Mouse (Mus musculus) midbrain, embryonic 16.5 days (tissue): ENCODE results near the gene Zfpl1. TPM values are rescaled to one million over a fixed set of nuclear protein-coding genes. Genes with fewer than 3 reads are reported as not detected.
A peak's percentile ranks its signal among the peaks of the same experiment; 100 is the strongest.

Experiments
- ATAC-seq: fragments of 200-750 bp; cut with Nextera tagmentation; 2 replicates; pipeline ENCODE4 v1.8.0; 2017; ENCODE audit warnings: moderate TSS enrichment
- H3K27ac ChIP-seq: fragments of 300-500 bp; sonication (generic); 2 replicates; pipeline ENCODE4 v1.5.1; 2014; ENCODE audit warnings: mild to moderate bottlenecking, low read length, mixed read lengths
- H3K27me3 ChIP-seq: fragments of 300-500 bp; sonication (generic); 2 replicates; pipeline ENCODE4 v1.6.1; 2014; ENCODE audit warnings: low read depth, low read length, mixed read lengths; ENCODE audit not compliant: control insufficient read depth, insufficient read depth
- H3K36me3 ChIP-seq: fragments of 300-500 bp; sonication (generic); 2 replicates; pipeline ENCODE4 v1.6.1; 2014; ENCODE audit warnings: mild to moderate bottlenecking, low read length, moderate library complexity, mixed read lengths; ENCODE audit not compliant: control insufficient read depth, insufficient read depth
- H3K4me1 ChIP-seq: fragments of 300-500 bp; sonication (generic); 2 replicates; pipeline ENCODE4 v1.6.1; 2014; ENCODE audit warnings: mild to moderate bottlenecking, low read length, mixed read lengths; ENCODE audit not compliant: control insufficient read depth, insufficient read depth
- H3K4me2 ChIP-seq: fragments of 300-500 bp; sonication (generic); 2 replicates; pipeline ENCODE4 v1.6.1; 2014; ENCODE audit warnings: mild to moderate bottlenecking, low read length, mixed read lengths
- H3K4me3 ChIP-seq: fragments of 300-500 bp; sonication (generic); 2 replicates; pipeline ENCODE4 v1.5.1; 2014; ENCODE audit warnings: low read depth, mild to moderate bottlenecking, low read length, moderate library complexity, mixed read lengths
- H3K9ac ChIP-seq: fragments of 300-500 bp; sonication (generic); 2 replicates; pipeline ENCODE4 v1.6.1; 2014; ENCODE audit warnings: low read depth, low read length, mixed read lengths
- H3K9me3 ChIP-seq: fragments of 300-500 bp; sonication (generic); replicated peaks from 2 replicates; pipeline ENCODE4 v1.6.1; 2014; ENCODE audit warnings: mild to moderate bottlenecking, low read length, mixed read lengths; ENCODE audit not compliant: control insufficient read depth, poor library complexity, severe bottlenecking
- WGBS: fragments of 180-500 bp; shearing (Covaris S2); extraction: QIAGEN DNeasy Blood & Tissue Kit; methylation state at CpG from one replicate; pipeline ENCODE4 v1.1.7; 2014; 5-methylcytosine and 5-hydroxymethylcytosine counted together
- polyA plus RNA-seq: library from polyadenylated mRNA; unstranded; fragments of >200 nt; fragmentation: Nextera tagmentation; extraction: Ambion mirVana; gene quantifications from 2 replicates; pipeline ENCODE4 v1.2.1, GENCODE M21; 2015

The Zfpl1 gene
- polyA plus RNA-seq, 1 experiment from 2014 or later, result 87.3 TPM

DNA sequence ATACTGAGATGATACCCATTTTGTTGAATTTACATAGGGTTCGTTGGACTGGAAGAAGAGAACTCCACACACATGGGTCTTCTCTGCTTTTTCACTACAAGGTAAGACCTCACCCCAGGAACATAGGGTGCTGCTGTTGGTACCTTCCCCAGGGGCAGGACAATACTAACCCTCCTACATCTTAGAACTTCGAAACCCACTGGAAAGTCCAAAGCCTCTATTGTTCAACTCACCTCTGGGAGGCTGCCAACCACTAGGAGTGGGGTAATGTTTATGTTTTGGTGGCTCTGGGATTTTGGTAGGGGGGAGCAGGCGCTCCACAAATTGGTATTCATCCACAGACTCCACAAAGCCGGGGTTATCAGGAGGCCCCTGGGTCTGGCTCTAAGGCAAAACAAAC is 28.1 kb downstream of the Zfpl1 start:
- peak overlapping the region; percentile 67 for H3K4me3 ChIP-seq
- H3K9ac ChIP-seq, result peak overlapping the region; percentile 68
- ATAC-seq, result no peak
- H3K36me3 ChIP-seq, result peaks cover 22% of the 10 kb centered on the region
- WGBS, result 50% methylated on average over 4 of the region's 4 CpGs
- no peaks in the 10 kb centered on the region for H3K9me3 ChIP-seq
- H3K27ac ChIP-seq, result no peak overlapping the region
- H3K4me1 ChIP-seq, result peaks cover 24% of the 10 kb centered on the region
- no peaks in the 10 kb centered on the region for H3K27me3 ChIP-seq
- H3K4me2 ChIP-seq, result peak overlapping the region; percentile 88

DNA sequence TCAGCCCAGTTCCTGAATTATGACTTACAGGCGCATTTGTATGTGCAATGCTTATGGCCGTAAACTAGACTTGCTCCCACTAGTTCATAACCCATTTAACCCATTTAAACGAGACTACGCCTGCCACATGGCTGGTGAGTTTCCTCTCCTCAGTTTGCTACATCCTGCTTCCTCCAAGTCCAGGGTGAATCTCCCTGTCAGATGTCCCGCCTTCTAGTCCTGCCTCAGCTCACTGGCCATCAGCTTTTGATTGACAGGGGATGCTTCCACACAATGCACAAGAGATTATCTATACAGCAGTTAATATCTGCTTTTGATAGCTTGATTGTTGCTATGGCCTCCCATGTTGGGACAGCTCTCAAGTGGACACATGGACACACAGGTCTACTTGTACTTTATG is 30.5 kb downstream of the Zfpl1 start:
- Histone ChIP-seq H3K4me1 (peaks cover 20% of the 10 kb centered on the region), H3K4me3 (no peak overlapping the region), H3K9me3 (no peaks in the 10 kb centered on the region), H3K9ac (no peak overlapping the region), H3K27me3 (no peaks in the 10 kb centered on the region), H3K36me3 (peaks cover 42% of the 10 kb centered on the region), H3K4me2 (no peak overlapping the region), H3K27ac (no peak overlapping the region)
- ATAC-seq, result no peak
- WGBS, result 89% methylated on average over 5 of the region's 5 CpGs

DNA sequence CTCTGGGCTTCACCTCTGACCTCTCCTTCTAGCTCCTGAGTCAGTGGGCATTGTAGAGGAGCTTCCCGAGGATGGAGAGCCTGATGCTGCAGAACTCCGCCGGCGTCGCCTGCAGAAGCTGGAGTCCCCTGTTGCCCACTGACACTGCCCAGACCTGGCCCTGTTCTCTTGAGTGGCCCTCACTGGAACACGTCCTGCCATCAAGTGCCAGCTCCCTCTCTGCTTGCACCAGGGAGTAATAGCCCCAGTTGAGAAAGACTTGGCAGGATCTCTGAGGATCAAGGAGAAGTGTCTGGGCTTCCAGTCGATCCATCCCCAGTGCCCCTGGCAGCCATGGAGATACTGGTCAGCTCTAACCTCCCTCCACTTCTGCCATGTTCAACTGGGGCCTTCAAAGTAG is 32.2 kb downstream of the Zfpl1 start:
- WGBS, result 77% methylated on average over 7 of the region's 7 CpGs

DNA sequence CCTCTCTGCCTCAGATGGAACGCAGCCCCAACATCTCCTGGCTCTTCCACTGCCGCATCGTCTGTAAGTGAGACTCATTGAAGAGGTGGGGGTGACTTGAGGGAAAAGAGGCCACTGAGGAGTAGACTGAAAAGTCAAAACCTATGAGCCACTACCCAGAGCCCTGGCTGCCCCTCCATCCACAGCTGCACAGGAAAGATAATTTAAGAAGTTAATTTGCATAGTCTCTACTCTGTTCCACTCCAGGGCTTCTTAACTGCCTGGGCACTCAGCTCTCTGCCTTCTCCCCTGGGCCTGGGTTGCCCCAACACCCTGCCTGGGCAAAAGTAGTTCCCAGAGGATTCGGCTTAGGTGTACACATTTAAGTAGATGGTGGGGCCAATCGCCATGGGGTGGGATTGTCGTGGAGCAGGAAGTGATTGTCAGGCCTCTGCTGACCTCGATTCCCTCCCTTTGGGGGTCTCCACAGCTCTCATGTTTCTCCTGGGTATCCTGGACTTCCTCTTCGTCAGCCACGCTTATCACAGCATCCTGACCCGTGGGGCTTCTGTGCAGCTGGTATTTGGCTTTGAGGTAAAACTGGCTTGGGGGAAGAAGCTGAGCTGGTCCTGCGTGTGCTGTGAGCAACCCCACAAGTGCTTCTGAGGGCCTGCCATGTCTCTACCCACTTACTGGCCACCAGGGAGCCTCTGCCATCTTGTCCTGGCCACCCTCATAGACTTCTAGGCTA is 35.9 kb downstream of the Zfpl1 start:
- H3K4me1 ChIP-seq, result peaks cover 20% of the 10 kb centered on the region
- WGBS, result 91% methylated on average over 11 of the region's 11 CpGs
- no peak overlapping the region for H3K4me2 ChIP-seq
- no peak overlapping the region for H3K27ac ChIP-seq
- peaks cover 45% of the 10 kb centered on the region for H3K36me3 ChIP-seq
- H3K4me3 ChIP-seq, result no peak overlapping the region
- H3K27me3 ChIP-seq, result no peaks in the 10 kb centered on the region
- H3K9ac ChIP-seq, result no peak overlapping the region
- ATAC-seq, result no peak
- no peaks in the 10 kb centered on the region for H3K9me3 ChIP-seq

More for the DNA sequence above, 32.2 kb downstream of the Zfpl1 start:
- peaks cover 52% of the 10 kb centered on the region for H3K36me3 ChIP-seq
- no peak overlapping the region for H3K27ac ChIP-seq
- no peak overlapping the region for H3K4me3 ChIP-seq
- H3K9ac ChIP-seq, result no peak overlapping the region
- H3K4me2 ChIP-seq, result no peak overlapping the region
- H3K9me3 ChIP-seq, result no peaks in the 10 kb centered on the region
- ATAC-seq, result no peak
- H3K4me1 ChIP-seq, result peaks cover 22% of the 10 kb centered on the region
- H3K27me3 ChIP-seq, result no peaks in the 10 kb centered on the region

DNA sequence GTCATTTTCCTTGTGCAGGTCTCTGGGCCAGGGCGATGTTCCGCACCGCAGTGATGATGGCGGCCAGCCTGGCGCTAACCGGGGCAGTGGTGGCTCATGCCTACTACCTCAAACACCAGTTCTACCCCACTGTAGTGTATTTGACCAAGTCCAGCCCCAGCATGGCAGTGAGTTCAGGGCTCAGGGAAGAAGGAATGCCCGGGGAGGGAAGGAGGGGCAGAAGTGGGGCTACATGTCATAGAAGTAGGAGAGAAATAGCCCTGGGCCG is 36.9 kb downstream of the Zfpl1 start:
- Histone ChIP-seq H3K4me3 (peak overlapping the region; percentile 92), H3K4me2 (peak overlapping the region; percentile 94), H3K4me1 (peaks cover 20% of the 10 kb centered on the region), H3K27ac (no peak overlapping the region), H3K9ac (peak overlapping the region; percentile 39), H3K27me3 (no peaks in the 10 kb centered on the region), H3K9me3 (no peaks in the 10 kb centered on the region), H3K36me3 (peaks cover 36% of the 10 kb centered on the region)
- 86% methylated on average over 8 of the region's 8 CpGs for WGBS
- no peak for ATAC-seq

DNA sequence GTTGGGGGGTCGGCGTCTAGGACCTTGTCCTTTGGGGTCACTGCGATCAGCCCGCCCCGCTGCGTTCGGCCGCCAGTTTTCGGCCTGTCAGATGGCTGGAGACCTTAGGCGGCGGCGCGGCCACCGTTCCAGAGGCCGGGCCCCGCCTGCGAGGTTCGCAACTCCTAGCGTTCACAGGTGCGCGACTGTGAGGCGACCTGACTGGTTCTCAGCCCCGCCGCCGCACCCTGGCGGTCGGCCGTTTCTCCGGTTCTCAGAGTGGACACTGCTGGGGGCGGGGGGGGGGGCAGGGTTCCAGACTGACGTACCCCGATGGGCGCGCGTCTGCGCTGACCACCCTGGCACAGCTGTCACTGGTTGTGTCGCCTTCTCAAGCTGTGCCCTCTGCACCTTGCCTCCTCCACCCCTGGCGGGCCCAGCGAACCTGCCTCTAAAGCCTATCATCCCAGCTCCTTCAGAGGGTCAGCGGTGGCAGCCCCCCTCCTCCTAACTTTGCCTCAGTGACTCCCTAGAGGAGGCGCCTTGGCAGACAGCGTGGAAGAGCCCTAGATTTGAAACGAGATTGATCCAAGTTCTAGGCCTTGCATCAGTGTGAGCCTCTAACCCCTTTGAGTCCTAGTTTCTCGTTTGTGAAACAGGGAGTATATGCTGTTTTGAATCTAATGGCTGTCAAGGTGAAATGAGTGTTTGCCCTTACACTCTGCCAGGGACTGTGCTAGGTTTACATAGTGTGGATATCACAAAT is 37.4 kb downstream of the Zfpl1 start:
- Histone ChIP-seq H3K4me2 (peak overlapping the region; percentile 94), H3K9me3 (no peaks in the 10 kb centered on the region), H3K4me1 (peaks cover 20% of the 10 kb centered on the region), H3K36me3 (peaks cover 34% of the 10 kb centered on the region), H3K9ac (peak overlapping the region; percentile 81), H3K4me3 (peak overlapping the region; percentile 92), H3K27me3 (no peaks in the 10 kb centered on the region), H3K27ac (peak overlapping the region; percentile 99)
- WGBS, result 2% methylated on average over 38 of the region's 44 CpGs
- peak; percentile 23 for ATAC-seq

DNA sequence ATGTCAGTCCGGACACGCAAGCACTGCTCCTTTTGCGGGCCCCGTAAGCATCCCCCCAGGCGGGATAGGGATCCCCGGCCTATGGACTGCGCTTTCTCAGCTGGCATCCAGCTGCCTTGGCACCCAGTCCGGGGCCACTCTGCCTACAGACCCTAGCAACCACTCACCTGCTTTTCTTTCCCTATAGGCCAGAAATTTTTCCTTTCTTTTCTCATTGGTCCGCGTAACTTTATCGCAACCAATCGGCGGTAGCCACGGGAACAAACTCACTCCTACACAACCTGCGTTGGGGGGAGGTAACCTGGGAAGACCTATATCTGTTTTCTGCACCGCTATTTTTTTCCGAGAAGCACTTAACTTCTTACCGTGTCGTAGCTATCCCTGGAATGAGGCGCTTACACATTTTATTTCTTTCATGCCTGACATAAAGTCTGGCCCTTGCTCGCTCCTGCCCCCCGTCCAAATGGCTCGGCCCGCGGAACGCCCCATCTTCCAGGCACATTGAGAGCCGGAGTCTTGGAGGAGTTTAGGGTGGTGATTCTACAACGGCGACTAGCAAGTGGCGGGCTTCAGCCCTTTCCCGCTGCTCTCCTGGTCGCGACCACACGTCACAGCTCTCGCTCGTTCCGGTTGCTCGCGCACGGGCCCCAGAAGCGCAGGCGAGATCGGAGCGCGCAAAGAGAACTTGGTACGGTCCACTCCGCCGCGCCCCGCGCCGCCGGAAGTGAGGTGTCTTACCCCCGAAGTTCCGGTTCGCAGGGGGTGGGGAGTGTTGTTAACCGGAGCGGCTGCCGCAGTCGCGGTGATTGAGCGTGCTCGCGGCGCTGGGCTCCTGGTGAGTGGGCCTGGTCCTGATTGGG is 38.2 kb downstream of the Zfpl1 start, which contains the start of gene Syvn1:
TSS of gene Syvn1 (plus strand) at position 283 of the 860 bp plus-strand sequence.
- WGBS, result under 1% methylated on average over 65 of the region's 65 CpGs
- H3K4me3 ChIP-seq, result peak within 1 kb of the TSS; percentile 92
- H3K4me2 ChIP-seq, result peak within 1 kb of the TSS; percentile 94
- H3K27me3 ChIP-seq, result no peaks in the 10 kb centered on the region
- H3K4me1 ChIP-seq, result peaks cover 20% of the 10 kb centered on the region
- H3K27ac ChIP-seq, result peak within 1 kb of the TSS; percentile 99
- peaks cover 29% of the 10 kb centered on the region for H3K36me3 ChIP-seq
- H3K9ac ChIP-seq, result peak within 1 kb of the TSS; percentile 81
- peak; percentile 91 for ATAC-seq
- no peaks in the 10 kb centered on the region for H3K9me3 ChIP-seq

DNA sequence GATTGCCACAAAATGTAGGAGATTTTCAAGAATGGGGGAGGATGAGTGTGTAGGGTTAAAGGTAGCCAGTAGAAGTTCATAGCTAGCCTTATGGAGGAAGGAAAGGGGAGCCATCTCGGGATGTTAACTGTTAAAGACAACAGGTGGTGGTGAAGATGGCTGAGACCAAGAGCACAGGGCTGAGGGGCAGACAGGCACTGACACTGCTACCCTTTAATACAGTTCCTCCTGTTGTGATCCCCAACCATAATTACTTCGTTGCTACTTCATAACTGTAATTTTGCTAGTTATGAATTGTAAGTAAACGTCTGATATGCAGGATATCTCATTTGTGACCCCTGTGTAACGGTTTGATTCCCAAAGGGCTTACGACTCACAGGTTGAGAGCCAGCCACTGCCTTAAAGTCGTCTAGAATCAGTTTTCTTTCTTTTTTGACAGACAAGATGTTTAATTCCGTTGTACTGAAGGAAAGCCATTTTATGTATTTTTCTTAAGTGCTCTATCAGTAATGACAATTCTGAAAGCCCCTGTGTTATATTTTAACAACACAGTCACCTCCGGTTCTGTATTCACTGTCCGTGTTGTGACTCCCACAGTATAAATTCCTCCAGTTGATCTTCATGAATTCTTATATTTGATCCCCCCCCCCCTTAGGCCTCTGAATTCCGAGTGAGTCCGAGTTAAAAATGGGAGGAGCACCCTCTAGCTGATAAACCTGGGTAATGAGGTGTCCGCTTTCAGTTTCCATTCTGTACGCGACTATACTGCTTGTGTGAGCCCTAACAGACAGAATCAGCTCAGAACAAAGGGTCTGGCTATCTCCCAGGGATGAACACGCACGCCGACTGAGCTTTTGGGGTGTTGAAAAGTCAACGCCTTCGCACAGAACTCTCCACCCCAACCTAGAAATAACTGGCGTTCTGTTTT is 39.1 kb downstream of the Zfpl1 start:
- peak overlapping the region; percentile 99 for H3K27ac ChIP-seq
- ATAC-seq, result peak; percentile 44
- WGBS, result 19% methylated on average over 20 of the region's 20 CpGs

More for the DNA sequence above, 39.1 kb downstream of the Zfpl1 start:
- Histone ChIP-seq H3K4me2 (peak overlapping the region; percentile 94), H3K4me1 (peaks cover 20% of the 10 kb centered on the region), H3K4me3 (peak overlapping the region; percentile 92), H3K9ac (peak overlapping the region; percentile 81), H3K27me3 (no peaks in the 10 kb centered on the region), H3K9me3 (no peaks in the 10 kb centered on the region), H3K36me3 (peaks cover 23% of the 10 kb centered on the region)
